Mouse (Mus musculus): ENCODE data around the gene Mtcl1. TPM values are rescaled to one million over a fixed set of nuclear protein-coding genes. Genes with fewer than 3 reads are reported as not detected.

The Mtcl1 gene
- total and polyA plus RNA-seq, 3 experiments = 1.5 to 6.8 (median 5.9) TPM

GRCm38 (mm10) chr17:66342932-66343331 is 106.6 kb downstream of the Mtcl1 start:
- no peak for DNase-seq
- no peaks in the 10 kb centered on the region for H3K36me3 ChIP-seq (ENCODE audit: control insufficient read depth, insufficient read depth, low read length)
- no peak overlapping the region for H3K27ac ChIP-seq
- H3K4me1 ChIP-seq (ENCODE audit: control insufficient read depth, insufficient read depth, low read length) = no peaks in the 10 kb centered on the region
- no peak overlapping the region for H3K4me3 ChIP-seq
- H3K79me2 ChIP-seq (replicated peaks; ENCODE audit: control insufficient read depth, insufficient read depth, low read length) = no peaks in the 10 kb centered on the region
- TF ChIP-seq EP300 (IDR thresholded peaks at IDR 0.05; ENCODE audit: insufficient read depth, low read depth, low read length) (no peak), POLR2A (IDR thresholded peaks at IDR 0.05; ENCODE audit: insufficient read depth, low read depth, low read length) (no peak), CTCF (IDR thresholded peaks at IDR 0.05) (no peak)
- intact Hi-C loops (cut with DNase I) = no loop called here
- no peaks in the 10 kb centered on the region for H3K27me3 ChIP-seq (ENCODE audit: control insufficient read depth, insufficient read depth, low read length)
- 89% methylated on average over 18 of the region's 18 CpGs for WGBS
- no peak overlapping the region for H3K9ac ChIP-seq (ENCODE audit: low read depth, low read length)

DNA sequence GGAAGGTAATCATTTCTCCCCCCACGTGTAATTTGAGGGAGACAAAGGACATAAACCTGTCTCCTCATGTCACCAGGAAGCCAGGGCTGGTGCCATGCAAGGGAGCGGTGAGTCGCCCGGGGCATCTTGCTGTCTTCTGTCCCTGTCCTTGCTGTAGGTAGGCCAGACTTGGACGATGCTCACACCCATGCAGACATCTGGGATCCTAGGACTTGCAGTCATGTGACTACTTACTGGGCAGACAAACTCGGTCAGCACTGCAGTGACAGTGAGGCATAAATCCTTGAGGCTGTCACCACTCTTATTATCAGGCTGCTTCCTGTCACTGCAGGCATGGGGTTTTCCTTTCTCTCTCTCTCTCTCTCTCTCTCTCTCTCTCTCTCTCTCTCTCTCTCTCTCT is 107.9 kb downstream of the Mtcl1 start:
- Histone ChIP-seq H3K36me3 (ENCODE audit: control insufficient read depth, insufficient read depth, low read length) (no peaks in the 10 kb centered on the region), H3K27ac (no peak overlapping the region), H3K4me3 (no peak overlapping the region), H3K79me2 (replicated peaks; ENCODE audit: control insufficient read depth, insufficient read depth, low read length) (no peaks in the 10 kb centered on the region), H3K4me1 (ENCODE audit: control insufficient read depth, insufficient read depth, low read length) (no peaks in the 10 kb centered on the region), H3K27me3 (ENCODE audit: control insufficient read depth, insufficient read depth, low read length) (no peaks in the 10 kb centered on the region), H3K9ac (ENCODE audit: low read depth, low read length) (no peak overlapping the region)
- WGBS = 61% methylated on average over 6 of the region's 6 CpGs
- intact Hi-C loops (cut with DNase I) = no loop called here
- DNase-seq = no peak
- TF ChIP-seq EP300 (IDR thresholded peaks at IDR 0.05; ENCODE audit: insufficient read depth, low read depth, low read length) (no peak), CTCF (IDR thresholded peaks at IDR 0.05) (no peak), POLR2A (IDR thresholded peaks at IDR 0.05; ENCODE audit: insufficient read depth, low read depth, low read length) (no peak)

- Histone ChIP-seq H3K79me2 (replicated peaks; ENCODE audit: control insufficient read depth, insufficient read depth, low read length) (no peaks in the 10 kb centered on the region), H3K27me3 (ENCODE audit: control insufficient read depth, insufficient read depth, low read length) (no peaks in the 10 kb centered on the region), H3K27ac (no peak overlapping the region), H3K36me3 (ENCODE audit: control insufficient read depth, insufficient read depth, low read length) (no peaks in the 10 kb centered on the region), H3K4me1 (ENCODE audit: control insufficient read depth, insufficient read depth, low read length) (no peaks in the 10 kb centered on the region), H3K4me3 (no peak overlapping the region), H3K9ac (ENCODE audit: low read depth, low read length) (no peak overlapping the region)
- TF ChIP-seq EP300 (IDR thresholded peaks at IDR 0.05; ENCODE audit: insufficient read depth, low read depth, low read length) (no peak), CTCF (IDR thresholded peaks at IDR 0.05) (no peak), POLR2A (IDR thresholded peaks at IDR 0.05; ENCODE audit: insufficient read depth, low read depth, low read length) (no peak)
- intact Hi-C loops (cut with DNase I) = no loop called here
- no peak for DNase-seq
- 58% methylated on average over 12 of the region's 12 CpGs for WGBS
Observed at GRCm38 (mm10) chr17:66340798-66341197, 108.8 kb downstream of the Mtcl1 start.

DNA sequence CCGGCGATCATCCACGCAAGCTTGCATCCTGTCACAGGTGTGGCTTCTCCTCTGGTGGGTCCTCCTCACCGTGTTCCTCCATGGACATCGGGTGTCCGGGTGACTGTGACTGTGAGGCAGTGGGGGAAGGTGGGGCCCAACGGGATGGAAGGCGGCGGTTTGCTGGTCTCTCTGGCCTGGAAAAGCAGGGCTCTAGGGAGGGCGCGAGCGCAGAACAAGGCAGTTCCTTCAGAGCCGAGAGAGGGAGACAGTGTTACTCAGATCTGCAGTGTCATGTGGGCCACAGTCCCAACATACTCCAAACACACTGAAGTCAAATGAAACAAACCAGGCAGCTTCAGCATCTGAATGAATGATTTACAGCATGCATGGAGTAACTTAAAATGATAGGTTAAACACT is 111.6 kb downstream of the Mtcl1 start:
- TF ChIP-seq CTCF (IDR thresholded peaks at IDR 0.05) = peak; percentile 13; the same call in 1 of the 2 replicates
- TF ChIP-seq EP300 (IDR thresholded peaks at IDR 0.05; ENCODE audit: insufficient read depth, low read depth, low read length) = no peak
- Histone ChIP-seq H3K4me3 (no peak overlapping the region), H3K27me3 (ENCODE audit: control insufficient read depth, insufficient read depth, low read length) (no peaks in the 10 kb centered on the region), H3K27ac (no peak overlapping the region), H3K36me3 (ENCODE audit: control insufficient read depth, insufficient read depth, low read length) (no peaks in the 10 kb centered on the region), H3K9ac (ENCODE audit: low read depth, low read length) (no peak overlapping the region), H3K79me2 (replicated peaks; ENCODE audit: control insufficient read depth, insufficient read depth, low read length) (no peaks in the 10 kb centered on the region), H3K4me1 (ENCODE audit: control insufficient read depth, insufficient read depth, low read length) (no peaks in the 10 kb centered on the region)
- DNase-seq = no peak
- intact Hi-C loops (cut with DNase I) = no loop called here
- 89% methylated on average over 13 of the region's 13 CpGs for WGBS

GRCm38 (mm10) chr17:66335568-66335967 is 114.0 kb downstream of the Mtcl1 start:
- no peak overlapping the region for H3K27ac ChIP-seq
- H3K36me3 ChIP-seq (ENCODE audit: control insufficient read depth, insufficient read depth, low read length) = no peaks in the 10 kb centered on the region
- TF ChIP-seq POLR2A (IDR thresholded peaks at IDR 0.05; ENCODE audit: insufficient read depth, low read depth, low read length) (no peak), EP300 (IDR thresholded peaks at IDR 0.05; ENCODE audit: insufficient read depth, low read depth, low read length) (no peak), CTCF (IDR thresholded peaks at IDR 0.05) (no peak)
- H3K4me1 ChIP-seq (ENCODE audit: control insufficient read depth, insufficient read depth, low read length) = no peaks in the 10 kb centered on the region
- intact Hi-C loops (cut with DNase I) = no loop called here
- no peak for DNase-seq
- whole genome bisulfite sequencing = 93% methylated on average over 10 of the region's 10 CpGs
- H3K4me3 ChIP-seq = no peak overlapping the region
- H3K79me2 ChIP-seq (replicated peaks; ENCODE audit: control insufficient read depth, insufficient read depth, low read length) = no peaks in the 10 kb centered on the region
- H3K27me3 ChIP-seq (ENCODE audit: control insufficient read depth, insufficient read depth, low read length) = no peaks in the 10 kb centered on the region
- no peak overlapping the region for H3K9ac ChIP-seq (ENCODE audit: low read depth, low read length)

DNA sequence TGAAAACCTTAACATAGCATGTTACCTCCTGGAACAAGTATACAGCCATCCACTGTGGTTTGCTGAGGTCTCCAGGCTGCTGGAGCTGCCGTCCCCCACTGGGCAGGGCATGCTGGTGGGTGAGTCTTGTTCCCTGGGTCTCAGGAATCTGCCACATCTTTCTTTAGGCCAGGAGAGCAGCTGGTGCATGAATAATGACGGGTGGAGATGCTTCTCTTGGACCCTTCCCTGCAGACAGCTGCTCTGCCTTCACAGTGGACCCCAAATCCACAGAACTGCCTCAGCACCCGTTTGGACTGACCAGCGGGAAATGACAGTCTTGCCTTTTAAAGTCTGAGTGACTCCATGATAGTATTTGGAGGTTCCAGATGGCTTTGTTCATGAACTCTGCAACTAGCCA is 114.7 kb downstream of the Mtcl1 start:
- no peak for DNase-seq
- intact Hi-C loops (cut with DNase I) = no loop called here
- Histone ChIP-seq H3K36me3 (ENCODE audit: control insufficient read depth, insufficient read depth, low read length) (no peaks in the 10 kb centered on the region), H3K27me3 (ENCODE audit: control insufficient read depth, insufficient read depth, low read length) (no peaks in the 10 kb centered on the region), H3K79me2 (replicated peaks; ENCODE audit: control insufficient read depth, insufficient read depth, low read length) (no peaks in the 10 kb centered on the region), H3K27ac (no peak overlapping the region), H3K4me1 (ENCODE audit: control insufficient read depth, insufficient read depth, low read length) (no peaks in the 10 kb centered on the region), H3K9ac (ENCODE audit: low read depth, low read length) (no peak overlapping the region), H3K4me3 (no peak overlapping the region)
- TF ChIP-seq POLR2A (IDR thresholded peaks at IDR 0.05; ENCODE audit: insufficient read depth, low read depth, low read length) (no peak), EP300 (IDR thresholded peaks at IDR 0.05; ENCODE audit: insufficient read depth, low read depth, low read length) (no peak), CTCF (IDR thresholded peaks at IDR 0.05) (no peak)
- WGBS = 62% methylated on average over 4 of the region's 4 CpGs

All from heart, adult 2 months (tissue).